Mouse (Mus musculus) forebrain, embryonic 11.5 days (tissue): ENCODE measurements around the gene Zmat5. TPM values are rescaled to one million over a fixed set of nuclear protein-coding genes. Genes with fewer than 3 reads are reported as not detected.
A peak's percentile ranks its signal among the peaks of the same experiment; 100 is the strongest.

Experiments used
- ATAC-seq: fragments of 200-750 bp; cut with Nextera tagmentation; replicated peaks from 2 replicates; pipeline ENCODE4 v1.8.0; 2017; ENCODE audit warnings: moderate TSS enrichment; ENCODE audit not compliant: low FRiP score
- DNase-seq: peaks from one replicate; pipeline ENCODE4 v3.0.0-alpha.2; 2017; ENCODE audit warnings: low spot score
- H3K27ac ChIP-seq: fragments of 300-500 bp; sonication (generic); 2 replicates; pipeline ENCODE4 v1.5.1; 2014; ENCODE audit warnings: low read depth, low read length
- H3K27me3 ChIP-seq: fragments of 300-500 bp; sonication (generic); 2 replicates; pipeline ENCODE4 v1.6.1; 2014; ENCODE audit warnings: mild to moderate bottlenecking, low read length, mixed read lengths; ENCODE audit not compliant: control insufficient read depth, insufficient read depth
- H3K36me3 ChIP-seq: fragments of 300-500 bp; sonication (generic); 2 replicates; pipeline ENCODE4 v1.6.1; 2014; ENCODE audit warnings: mild to moderate bottlenecking, low read length, moderate library complexity, mixed read lengths; ENCODE audit not compliant: control insufficient read depth, insufficient read depth
- H3K4me1 ChIP-seq: fragments of 300-500 bp; sonication (generic); replicated peaks from 2 replicates; pipeline ENCODE4 v1.6.1; 2014; ENCODE audit warnings: low read length, mixed read lengths; ENCODE audit not compliant: control insufficient read depth, insufficient read depth
- H3K4me2 ChIP-seq: fragments of 300-500 bp; sonication (generic); 2 replicates; pipeline ENCODE4 v1.6.1; 2014; ENCODE audit warnings: low read depth, mild to moderate bottlenecking, low read length, moderate library complexity, mixed read lengths; ENCODE audit not compliant: severe bottlenecking
- H3K4me3 ChIP-seq: fragments of 300-500 bp; sonication (generic); 2 replicates; pipeline ENCODE4 v1.5.1; 2014; ENCODE audit warnings: low read depth, low read length
- H3K9ac ChIP-seq: fragments of 300-500 bp; sonication (generic); 2 replicates; pipeline ENCODE4 v1.6.1; 2014; ENCODE audit warnings: low read length
- H3K9me3 ChIP-seq: fragments of 300-500 bp; sonication (generic); 2 replicates; pipeline ENCODE4 v1.6.1; 2016; ENCODE audit warnings: low read length, mixed read lengths; ENCODE audit not compliant: control insufficient read depth
- WGBS: fragments of 180-500 bp; shearing (Covaris S2); extraction: QIAGEN DNeasy Blood & Tissue Kit; methylation state at CpG from one replicate; pipeline ENCODE4 v1.1.7; 2014; 5-methylcytosine and 5-hydroxymethylcytosine counted together
- polyA plus RNA-seq: library from polyadenylated mRNA; unstranded; fragments of >200 nt; fragmentation: Nextera tagmentation; extraction: Ambion mirVana; gene quantifications from 2 replicates; pipeline ENCODE4 v1.2.1, GENCODE M21; 2014

Zmat5 gene
- polyA plus RNA-seq, 1 experiment from 2014 or later: 70.9 TPM

- under 1% methylated on average over 11 of the region's 12 CpGs for WGBS
- DNase-seq (no peak), ATAC-seq (no peak)
- Histone ChIP-seq H3K27ac (no peak overlapping the region), H3K4me3 (peak overlapping the region; percentile 52), H3K4me2 (peak overlapping the region; percentile 91), H3K9ac (no peak overlapping the region; the same call in 1 of the 2 replicates), H3K36me3 (no peaks in the 10 kb centered on the region), H3K27me3 (peaks cover 63% of the 10 kb centered on the region), H3K4me1 (peaks cover 12% of the 10 kb centered on the region), H3K9me3 (no peaks in the 10 kb centered on the region)
Observed at GRCm38 (mm10) chr11:4747285-4747684, 42.8 kb downstream of the Zmat5 start.

- H3K27me3 ChIP-seq: peaks cover 51% of the 10 kb centered on the region
- H3K9me3 ChIP-seq: peaks cover 4% of the 10 kb centered on the region; the same call in 1 of the 2 replicates
- DNase-seq: peak; percentile 81
- 4% methylated on average over 9 of the region's 9 CpGs for WGBS
- no peak overlapping the region for H3K9ac ChIP-seq
- H3K4me3 ChIP-seq: no peak overlapping the region
- H3K36me3 ChIP-seq: no peaks in the 10 kb centered on the region
- H3K4me1 ChIP-seq: peaks cover 19% of the 10 kb centered on the region
- H3K27ac ChIP-seq: no peak overlapping the region
- H3K4me2 ChIP-seq: no peak overlapping the region
- 0 out of 2 replicates have a peak, but pooled peaks have one; percentile 7 for ATAC-seq
Observed at GRCm38 (mm10) chr11:4750263-4750662, 45.8 kb downstream of the Zmat5 start.

GRCm38 (mm10) chr11:4752836-4753235, 48.4 kb downstream of the Zmat5 start:
- Histone ChIP-seq H3K9me3 (peaks cover 4% of the 10 kb centered on the region; the same call in 1 of the 2 replicates), H3K4me3 (no peak overlapping the region), H3K4me2 (no peak overlapping the region), H3K27ac (no peak overlapping the region), H3K27me3 (peaks cover 26% of the 10 kb centered on the region), H3K9ac (no peak overlapping the region), H3K36me3 (no peaks in the 10 kb centered on the region), H3K4me1 (peaks cover 8% of the 10 kb centered on the region)
- 20% methylated on average over 10 of the region's 10 CpGs for WGBS
- ATAC-seq (no peak; the same call in 1 of the 2 replicates), DNase-seq (no peak)

- ATAC-seq (no peak), DNase-seq (no peak)
- Histone ChIP-seq H3K9ac (no peak overlapping the region), H3K4me3 (no peak overlapping the region), H3K36me3 (no peaks in the 10 kb centered on the region), H3K27ac (no peak overlapping the region), H3K9me3 (peaks cover 4% of the 10 kb centered on the region; the same call in 1 of the 2 replicates), H3K4me1 (peaks cover 8% of the 10 kb centered on the region), H3K4me2 (no peak overlapping the region), H3K27me3 (peaks cover 14% of the 10 kb centered on the region)
- WGBS: 94% methylated on average over 3 of the region's 3 CpGs
Observed at GRCm38 (mm10) chr11:4754036-4754435, 49.6 kb downstream of the Zmat5 start.

- H3K27ac ChIP-seq: no peak overlapping the region
- no peaks in the 10 kb centered on the region for H3K36me3 ChIP-seq
- WGBS: 80% methylated on average over 11 of the region's 11 CpGs
- H3K9ac ChIP-seq: no peak overlapping the region
- H3K9me3 ChIP-seq: peaks cover 4% of the 10 kb centered on the region; the same call in 1 of the 2 replicates
- DNase-seq: no peak
- H3K4me2 ChIP-seq: no peak overlapping the region
- H3K4me1 ChIP-seq: peaks cover 8% of the 10 kb centered on the region
- no peak overlapping the region for H3K4me3 ChIP-seq
- peaks cover 6% of the 10 kb centered on the region for H3K27me3 ChIP-seq
- no peak for ATAC-seq
Observed at GRCm38 (mm10) chr11:4754867-4755266, 50.4 kb downstream of the Zmat5 start.

GRCm38 (mm10) chr11:4756460-4756859, 52.0 kb downstream of the Zmat5 start:
- DNase-seq (no peak), ATAC-seq (no peak)
- H3K9me3 ChIP-seq: peaks cover 4% of the 10 kb centered on the region; the same call in 1 of the 2 replicates
- H3K4me1 ChIP-seq: peaks cover 8% of the 10 kb centered on the region
- H3K9ac ChIP-seq: no peak overlapping the region
- H3K4me3 ChIP-seq: no peak overlapping the region
- no peak overlapping the region for H3K4me2 ChIP-seq
- H3K27me3 ChIP-seq: no peaks in the 10 kb centered on the region
- no peaks in the 10 kb centered on the region for H3K36me3 ChIP-seq
- no peak overlapping the region for H3K27ac ChIP-seq
- 86% methylated on average over 9 of the region's 9 CpGs for WGBS

- no peaks in the 10 kb centered on the region for H3K27me3 ChIP-seq
- H3K4me3 ChIP-seq: no peak overlapping the region
- WGBS: 81% methylated on average over 11 of the region's 11 CpGs
- H3K27ac ChIP-seq: no peak overlapping the region
- no peak for DNase-seq
- H3K4me1 ChIP-seq: peaks cover 10% of the 10 kb centered on the region
- no peaks in the 10 kb centered on the region for H3K36me3 ChIP-seq
- H3K9me3 ChIP-seq: peaks cover 4% of the 10 kb centered on the region; the same call in 1 of the 2 replicates
- H3K9ac ChIP-seq: no peak overlapping the region
- no peak overlapping the region for H3K4me2 ChIP-seq
- no peak for ATAC-seq
Observed at GRCm38 (mm10) chr11:4756984-4757788, 52.7 kb downstream of the Zmat5 start.

- Histone ChIP-seq H3K4me1 (peaks cover 8% of the 10 kb centered on the region), H3K9ac (no peak overlapping the region), H3K4me2 (no peak overlapping the region), H3K27me3 (no peaks in the 10 kb centered on the region), H3K4me3 (no peak overlapping the region), H3K9me3 (peaks cover 4% of the 10 kb centered on the region; the same call in 1 of the 2 replicates), H3K27ac (no peak overlapping the region), H3K36me3 (no peaks in the 10 kb centered on the region)
- WGBS: 58% methylated on average over 4 of the region's 4 CpGs
- DNase-seq (no peak), ATAC-seq (no peak)
Observed at GRCm38 (mm10) chr11:4757789-4758158, 53.3 kb downstream of the Zmat5 start.
